Mouse (Mus musculus) midbrain, embryonic 13.5 days (tissue): ENCODE results near the gene Gm10799. TPM values are rescaled to one million over a fixed set of nuclear protein-coding genes. Genes with fewer than 3 reads are reported as not detected.
"Not testable (repeated sequence)": the region's sequence is repeated elsewhere in the genome, so short reads cannot be mapped to it uniquely, and the experiment has no call there.

Experiments used
- ATAC-seq: fragments of 200-750 bp; cut with Nextera tagmentation; 2 replicates; pipeline ENCODE4 v1.8.0; 2017; ENCODE audit warnings: mild to moderate bottlenecking, moderate TSS enrichment, moderate library complexity
- H3K27ac ChIP-seq: fragments of 300-500 bp; sonication (generic); 2 replicates; pipeline ENCODE4 v1.5.1; 2015; ENCODE audit warnings: inconsistent platforms, mild to moderate bottlenecking, moderate library complexity
- H3K27me3 ChIP-seq: fragments of 300-500 bp; sonication (generic); 2 replicates; pipeline ENCODE4 v1.6.1; 2015; ENCODE audit warnings: mild to moderate bottlenecking, inconsistent platforms
- H3K36me3 ChIP-seq: fragments of 300-500 bp; sonication (generic); 2 replicates; pipeline ENCODE4 v1.6.1; 2015; ENCODE audit warnings: mild to moderate bottlenecking, inconsistent platforms
- H3K4me1 ChIP-seq: fragments of 300-500 bp; sonication (generic); replicated peaks from 2 replicates; pipeline ENCODE4 v1.6.1; 2015; ENCODE audit warnings: inconsistent platforms
- H3K4me2 ChIP-seq: fragments of 300-500 bp; sonication (generic); replicated peaks from 2 replicates; pipeline ENCODE4 v1.6.1; 2015; ENCODE audit warnings: moderate library complexity, mild to moderate bottlenecking, inconsistent platforms
- H3K4me3 ChIP-seq: fragments of 300-500 bp; sonication (generic); replicated peaks from 2 replicates; pipeline ENCODE4 v1.5.1; 2015; ENCODE audit warnings: mild to moderate bottlenecking, inconsistent platforms
- H3K9ac ChIP-seq: fragments of 300-500 bp; sonication (generic); replicated peaks from 2 replicates; pipeline ENCODE4 v1.6.1; 2015; ENCODE audit warnings: mild to moderate bottlenecking, inconsistent platforms
- H3K9me3 ChIP-seq: fragments of 300-500 bp; sonication (generic); 2 replicates; pipeline ENCODE4 v1.6.1; 2016; ENCODE audit warnings: mild to moderate bottlenecking, inconsistent platforms
- WGBS: fragments of 180-500 bp; shearing (Covaris S2); methylation state at CpG from one replicate; pipeline ENCODE4 v1.1.7; 2015; 5-methylcytosine and 5-hydroxymethylcytosine counted together
- polyA plus RNA-seq: library from polyadenylated mRNA; unstranded; fragments of >200 nt; fragmentation: Nextera tagmentation; extraction: Ambion mirVana; gene quantifications from 2 replicates; pipeline ENCODE4 v1.2.1, GENCODE M21; 2015

Gene Gm10799
- polyA plus RNA-seq, 1 experiment from 2014 or later, result not detected

GRCm38 (mm10) chr2:104096796-104097195 is 28.4 kb upstream of the Gm10799 start:
- H3K4me2 ChIP-seq, result peak overlapping the region; percentile 62

GRCm38 (mm10) chr2:104096256-104096655 is 27.9 kb upstream of the Gm10799 start:
- H3K4me3 ChIP-seq, result peak overlapping the region; percentile 44
- no peaks in the 10 kb centered on the region for H3K27me3 ChIP-seq
- peaks cover 8% of the 10 kb centered on the region for H3K4me1 ChIP-seq
- peak overlapping the region; percentile 63 for H3K9ac ChIP-seq
- H3K4me2 ChIP-seq, result peak overlapping the region; percentile 62
- H3K27ac ChIP-seq, result peak overlapping the region; percentile 75
- no peak for ATAC-seq
- WGBS, result 42% methylated on average over 10 of the region's 10 CpGs
- H3K36me3 ChIP-seq, result no peaks in the 10 kb centered on the region
- no peaks in the 10 kb centered on the region for H3K9me3 ChIP-seq

More at GRCm38 (mm10) chr2:104096796-104097195, 28.4 kb upstream of the Gm10799 start:
- ATAC-seq, H3K4me1 ChIP-seq, H3K9me3 ChIP-seq, H3K36me3 ChIP-seq, H3K27ac ChIP-seq, H3K4me3 ChIP-seq, H3K9ac ChIP-seq, H3K27me3 ChIP-seq: not testable (repeated sequence)
- 36% methylated on average over 1 of the region's 1 CpGs for WGBS

- Histone ChIP-seq H3K4me2 (peak within 1 kb of the TSS; percentile 62), H3K27ac (peak within 1 kb of the TSS; percentile 75), H3K27me3 (no peaks in the 10 kb centered on the region), H3K4me3 (peak within 1 kb of the TSS; percentile 44), H3K36me3 (no peaks in the 10 kb centered on the region), H3K9ac (peak within 1 kb of the TSS; percentile 63), H3K4me1 (peaks cover 8% of the 10 kb centered on the region), H3K9me3 (no peaks in the 10 kb centered on the region)
- 6% methylated on average over 15 of the region's 15 CpGs for WGBS
- peak; percentile 95 for ATAC-seq
These were observed 27.4 kb upstream of the Gm10799 start, which contains the start of gene Cd59a for GRCm38 (mm10) chr2:104095741-104096213. Gene Cd59a (plus strand): TSS chr2:104095801.

GRCm38 (mm10) chr2:104093305-104093704 is 25.0 kb upstream of the Gm10799 start:
- 85% methylated on average over 2 of the region's 2 CpGs for WGBS

GRCm38 (mm10) chr2:104087562-104087961 is 19.2 kb upstream of the Gm10799 start:
- 83% methylated on average over 1 of the region's 1 CpGs for WGBS
- H3K27ac ChIP-seq, H3K9ac ChIP-seq, H3K4me1 ChIP-seq, ATAC-seq, H3K9me3 ChIP-seq, H3K27me3 ChIP-seq, H3K4me2 ChIP-seq, H3K4me3 ChIP-seq, H3K36me3 ChIP-seq: not testable (repeated sequence)

More at GRCm38 (mm10) chr2:104093305-104093704, 25.0 kb upstream of the Gm10799 start:
- Histone ChIP-seq H3K36me3 (no peaks in the 10 kb centered on the region), H3K9ac (no peak overlapping the region), H3K27me3 (no peaks in the 10 kb centered on the region), H3K4me2 (no peak overlapping the region), H3K9me3 (no peaks in the 10 kb centered on the region), H3K4me1 (peaks cover 8% of the 10 kb centered on the region), H3K27ac (no peak overlapping the region), H3K4me3 (no peak overlapping the region)
- no peak for ATAC-seq

- H3K4me1 ChIP-seq, H3K9me3 ChIP-seq, ATAC-seq, H3K4me3 ChIP-seq, H3K27ac ChIP-seq, H3K9ac ChIP-seq, H3K36me3 ChIP-seq, H3K27me3 ChIP-seq, H3K4me2 ChIP-seq: not testable (repeated sequence)
These were observed 15.7 kb upstream of the Gm10799 start for GRCm38 (mm10) chr2:104084027-104084426.

GRCm38 (mm10) chr2:104082474-104082873 is 14.1 kb upstream of the Gm10799 start:
- no peaks in the 10 kb centered on the region for H3K9me3 ChIP-seq
- no peak for ATAC-seq
- H3K4me2 ChIP-seq, result no peak overlapping the region

GRCm38 (mm10) chr2:104081436-104082050 is 13.2 kb upstream of the Gm10799 start:
- not testable (repeated sequence) for H3K27ac ChIP-seq, H3K4me3 ChIP-seq, H3K36me3 ChIP-seq, H3K27me3 ChIP-seq, H3K9ac ChIP-seq, ATAC-seq, H3K4me2 ChIP-seq, H3K9me3 ChIP-seq, H3K4me1 ChIP-seq
- WGBS, result no CpG with 5 or more reads among the region's 1 CpGs

More at GRCm38 (mm10) chr2:104082474-104082873, 14.1 kb upstream of the Gm10799 start:
- Histone ChIP-seq H3K4me1 (no peaks in the 10 kb centered on the region), H3K27ac (no peak overlapping the region), H3K9ac (no peak overlapping the region), H3K27me3 (no peaks in the 10 kb centered on the region), H3K4me3 (no peak overlapping the region), H3K36me3 (no peaks in the 10 kb centered on the region)

- not testable (repeated sequence) for H3K9ac ChIP-seq, H3K4me3 ChIP-seq, ATAC-seq, H3K36me3 ChIP-seq, H3K4me2 ChIP-seq, H3K4me1 ChIP-seq, H3K9me3 ChIP-seq, H3K27ac ChIP-seq, H3K27me3 ChIP-seq
- 79% methylated on average over 5 of the region's 5 CpGs for WGBS
These were observed 9.9 kb upstream of the Gm10799 start for GRCm38 (mm10) chr2:104078285-104078684.

GRCm38 (mm10) chr2:104069704-104070185 is 1.4 kb upstream of the Gm10799 start, which contains the start of gene Cd59b:
Gene Cd59b (plus strand): TSS chr2:104069849.
- Histone ChIP-seq H3K4me1 (peaks cover 8% of the 10 kb centered on the region), H3K4me2 (peak within 1 kb of the TSS; percentile 58), H3K9ac (peak within 1 kb of the TSS; percentile 36; the same call in 1 of the 2 replicates), H3K4me3 (peak within 1 kb of the TSS; percentile 39), H3K27ac (no peak within 1 kb of the TSS), H3K9me3 (no peaks in the 10 kb centered on the region), H3K36me3 (no peaks in the 10 kb centered on the region), H3K27me3 (no peaks in the 10 kb centered on the region)
- peak; percentile 91 for ATAC-seq
- WGBS, result 6% methylated on average over 13 of the region's 13 CpGs

GRCm38 (mm10) chr2:104065526-104065925 is 2.8 kb downstream of the Gm10799 start, which contains the start of gene Gm10912:
Gene Gm10912 (plus strand): TSS chr2:104065826.
- H3K9ac ChIP-seq, H3K27ac ChIP-seq, H3K9me3 ChIP-seq, H3K4me3 ChIP-seq, ATAC-seq, H3K4me2 ChIP-seq, H3K27me3 ChIP-seq, H3K4me1 ChIP-seq: not testable (repeated sequence)
- 93% methylated on average over 5 of the region's 6 CpGs for WGBS
- peaks cover 17% of the 10 kb centered on the region for H3K36me3 ChIP-seq

GRCm38 (mm10) chr2:104064152-104064551 is 4.2 kb downstream of the Gm10799 start:
- Histone ChIP-seq H3K9ac (no peak overlapping the region), H3K4me1 (no peaks in the 10 kb centered on the region), H3K27ac (no peak overlapping the region), H3K4me3 (no peak overlapping the region), H3K36me3 (peaks cover 24% of the 10 kb centered on the region), H3K9me3 (no peaks in the 10 kb centered on the region), H3K4me2 (no peak overlapping the region), H3K27me3 (no peaks in the 10 kb centered on the region)
- ATAC-seq, result no peak
- WGBS, result 93% methylated on average over 2 of the region's 2 CpGs
